Mouse (Mus musculus) G1E (cell line): Measurements from ENCODE around the gene Rps6ka5. TPM values are rescaled to one million over a fixed set of nuclear protein-coding genes. Genes with fewer than 3 reads are reported as not detected.

Source experiments
- ATAC-seq: 2 replicates; pipeline ENCODE4 v1.8.0; 2016; ENCODE audit warnings: mild to moderate bottlenecking; ENCODE audit not compliant: insufficient number of reproducible peaks, poor library complexity, low FRiP score, severe bottlenecking; ENCODE audit errors: extremely low read depth
- DNase-seq: peaks from one replicate; pipeline ENCODE4 v3.0.0; 2012; ENCODE audit warnings: low spot score
- H3K27me3 ChIP-seq: 2 replicates; pipeline ENCODE4 v1.6.1; 2012; ENCODE audit warnings: mild to moderate bottlenecking, low read length, inconsistent platforms; ENCODE audit not compliant: insufficient read depth
- H3K36me3 ChIP-seq: replicated peaks from 2 replicates; pipeline ENCODE3; 2012; ENCODE audit warnings: mild to moderate bottlenecking, inconsistent platforms
- H3K4me1 ChIP-seq: 2 replicates; pipeline ENCODE4 v1.6.1; 2012; ENCODE audit warnings: low read depth, low read length, inconsistent platforms, mixed read lengths; ENCODE audit not compliant: insufficient read depth
- H3K4me3 ChIP-seq: 2 replicates; pipeline ENCODE4 v1.5.1; 2012; ENCODE audit warnings: low read depth, mild to moderate bottlenecking, inconsistent platforms, low read length, moderate library complexity, mixed read lengths
- H3K9me3 ChIP-seq: replicated peaks from 2 replicates; pipeline ENCODE4 v1.6.1; 2012; ENCODE audit warnings: inconsistent platforms
- CTCF ChIP-seq: IDR thresholded peaks from 2 replicates; pipeline ENCODE4 v1.5.1; 2012; ENCODE audit warnings: low read depth, low read length, inconsistent platforms, mixed read lengths
- GATA1 ChIP-seq: IDR thresholded peaks from 2 replicates; pipeline ENCODE4 v1.6.1; 2012; ENCODE audit warnings: borderline replicate concordance, low read length, inconsistent platforms, mixed read lengths
- GATA2 ChIP-seq: IDR thresholded peaks from 2 replicates; pipeline ENCODE4 v1.6.1; 2012; ENCODE audit warnings: low read depth, low read length, inconsistent platforms, borderline replicate concordance
- POLR2AphosphoS5 ChIP-seq: IDR thresholded peaks from 2 replicates; pipeline ENCODE4 v1.6.1; 2012; ENCODE audit warnings: low read depth, low read length, inconsistent platforms; ENCODE audit not compliant: insufficient replicate concordance
- TAL1 ChIP-seq: conservative IDR thresholded peaks from 2 replicates; pipeline ENCODE4 v1.6.1; 2012; ENCODE audit warnings: low read depth, low read length, inconsistent platforms, mixed read lengths
- polyA plus RNA-seq: library from polyadenylated mRNA; stranded (reverse); fragments of >175 nt; gene quantifications from 2 replicates; pipeline ENCODE4 v1.2.3, GENCODE M21; 2012
- total RNA-seq, 2 experiments: library from RNA; stranded (forward) in 1 of 2; stranded (reverse) in 1 of 2; fragments of 200-1000 nt in 1 of 2; fragments of >200 nt in 1 of 2; fragmentation: Nextera tagmentation in 1 of 2; gene quantifications; 2 replicates each; pipeline ENCODE4 v1.2.3; 2014 to 2017

Gene Rps6ka5
- total and polyA plus RNA-seq, 3 experiments: 12.6 to 52.2 (median 41.5) TPM

DNA sequence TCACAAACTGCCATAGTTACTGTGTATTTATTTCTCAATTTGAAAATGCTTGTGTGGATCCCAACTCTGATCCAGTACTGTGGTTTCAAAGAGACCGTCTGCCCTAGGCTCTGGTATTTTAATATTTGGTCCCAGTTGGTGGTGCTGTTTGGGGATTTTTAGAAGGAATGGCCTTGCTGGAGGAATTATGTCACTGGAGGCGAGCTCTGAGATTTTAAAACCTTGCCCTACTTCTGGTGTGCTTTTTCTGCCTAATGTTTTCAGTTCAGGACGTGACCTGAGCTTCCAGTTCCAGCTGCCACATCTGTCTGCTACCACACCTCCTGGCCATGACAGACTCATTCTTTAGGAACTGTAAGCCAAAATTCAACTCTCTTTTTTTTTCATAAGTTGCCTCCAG is 121.2 kb downstream of the Rps6ka5 start:
- H3K36me3 ChIP-seq: peaks cover 60% of the 10 kb centered on the region
- H3K4me3 ChIP-seq: no peak overlapping the region
- ATAC-seq (no peak), DNase-seq (no peak)
- peaks cover 31% of the 10 kb centered on the region for H3K4me1 ChIP-seq
- no peak for TF ChIP-seq TAL1
- TF ChIP-seq POLR2AphosphoS5: no peak
- TF ChIP-seq GATA1: no peak
- TF ChIP-seq GATA2: no peak
- no peak for TF ChIP-seq CTCF
- H3K9me3 ChIP-seq: no peaks in the 10 kb centered on the region
- H3K27me3 ChIP-seq: no peaks in the 10 kb centered on the region

DNA sequence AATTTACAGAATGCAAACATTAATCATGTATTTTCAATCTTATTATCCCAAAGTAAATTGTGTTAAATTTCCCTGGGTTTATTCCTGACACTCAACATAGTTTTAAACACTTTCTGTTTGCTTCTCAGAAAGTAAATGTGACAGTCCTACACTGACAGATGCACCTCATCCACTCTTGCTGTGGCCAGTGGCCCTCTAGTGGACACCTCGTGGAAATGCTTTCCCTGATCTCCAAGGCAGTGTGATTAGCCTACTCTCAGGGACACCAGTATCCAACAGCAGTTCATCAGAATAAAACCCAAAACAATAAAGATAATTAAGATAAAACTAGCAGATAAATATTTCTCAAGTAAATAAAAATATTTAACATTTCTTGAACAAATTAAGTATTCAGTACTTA is 122.2 kb downstream of the Rps6ka5 start:
- DNase-seq (peak; percentile 58), ATAC-seq (peak; percentile 70; the same call in 1 of the 2 replicates)
- TF ChIP-seq TAL1 (no peak), CTCF (peak; percentile 95), POLR2AphosphoS5 (no peak)
- H3K27me3 ChIP-seq: no peaks in the 10 kb centered on the region
- peaks cover 24% of the 10 kb centered on the region for H3K4me1 ChIP-seq
- H3K9me3 ChIP-seq: no peaks in the 10 kb centered on the region
- H3K4me3 ChIP-seq: no peak overlapping the region
- H3K36me3 ChIP-seq: peaks cover 54% of the 10 kb centered on the region

DNA sequence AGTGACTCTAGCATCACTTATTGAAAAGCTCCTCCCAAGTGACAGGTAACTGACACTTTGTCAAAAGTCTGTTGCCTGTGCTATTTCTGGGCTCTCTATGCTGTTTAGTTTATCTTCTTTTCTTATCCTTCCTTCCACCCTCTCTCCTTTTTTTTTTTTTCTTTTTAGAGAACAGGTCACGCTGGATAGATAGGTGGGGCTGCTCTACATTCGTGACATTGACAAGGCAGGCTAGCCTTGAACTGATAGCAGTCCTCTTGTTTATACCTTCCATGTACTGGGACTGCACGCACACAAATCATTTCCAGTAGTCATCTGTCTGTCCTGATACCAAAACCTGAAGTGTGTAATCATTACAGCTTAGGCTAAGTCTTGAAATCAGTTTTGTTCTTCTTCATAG is 132.1 kb downstream of the Rps6ka5 start:
- Histone ChIP-seq H3K9me3 (no peaks in the 10 kb centered on the region), H3K4me3 (no peak overlapping the region), H3K36me3 (peaks cover 48% of the 10 kb centered on the region), H3K27me3 (no peaks in the 10 kb centered on the region), H3K4me1 (peaks cover 4% of the 10 kb centered on the region; the same call in 1 of the 2 replicates)
- DNase-seq: no peak
- TF ChIP-seq POLR2AphosphoS5: no peak
- ATAC-seq: no peak

DNA sequence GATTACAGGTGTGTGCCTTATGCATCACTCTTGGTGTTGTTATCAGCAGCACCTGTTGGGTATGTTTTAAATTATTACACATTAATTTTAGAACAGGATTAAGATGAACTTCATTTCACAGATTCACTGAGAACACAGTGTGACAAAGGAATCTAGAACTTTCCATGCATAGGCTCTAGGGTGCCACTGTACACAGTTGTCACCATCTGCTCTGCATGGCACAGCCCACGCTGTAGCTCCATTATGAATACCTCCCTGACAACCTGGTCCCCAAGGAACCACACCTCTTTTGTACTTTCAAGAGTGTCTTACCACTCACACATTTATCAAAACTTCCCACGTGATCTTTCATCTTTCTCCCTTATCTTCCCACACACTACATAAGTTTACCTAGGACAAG is 140.2 kb downstream of the Rps6ka5 start:
- H3K4me1 ChIP-seq: no peaks in the 10 kb centered on the region
- no peaks in the 10 kb centered on the region for H3K9me3 ChIP-seq
- DNase-seq (no peak), ATAC-seq (no peak)
- no peak for TF ChIP-seq CTCF
- TF ChIP-seq TAL1: no peak
- H3K4me3 ChIP-seq: no peak overlapping the region
- H3K36me3 ChIP-seq: peaks cover 47% of the 10 kb centered on the region
- H3K27me3 ChIP-seq: no peaks in the 10 kb centered on the region

DNA sequence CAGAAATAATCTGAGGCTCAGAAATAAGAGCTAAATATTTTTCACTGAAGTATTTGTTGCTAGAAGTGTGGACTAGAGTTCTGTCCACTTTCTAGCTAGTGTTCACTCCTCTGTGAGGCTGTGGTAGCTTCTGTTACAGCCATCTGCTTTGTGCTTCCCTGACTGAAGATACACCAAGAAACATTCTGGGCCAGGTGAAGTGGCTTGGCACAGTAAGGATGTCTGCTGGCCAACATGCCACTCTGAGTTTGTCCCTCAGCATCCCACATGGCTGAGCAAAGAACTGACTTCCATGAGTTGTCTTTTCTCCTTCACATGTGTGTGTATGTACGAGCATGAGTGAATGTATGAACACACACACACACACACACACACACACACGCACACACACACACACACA is 147.6 kb downstream of the Rps6ka5 start:
- Histone ChIP-seq H3K9me3 (no peaks in the 10 kb centered on the region), H3K4me3 (no peak overlapping the region), H3K4me1 (no peaks in the 10 kb centered on the region), H3K36me3 (peaks cover 74% of the 10 kb centered on the region), H3K27me3 (no peaks in the 10 kb centered on the region)
- ATAC-seq (no peak), DNase-seq (no peak)
- TF ChIP-seq TAL1 (no peak), GATA2 (no peak), POLR2AphosphoS5 (no peak), CTCF (no peak), GATA1 (no peak)

DNA sequence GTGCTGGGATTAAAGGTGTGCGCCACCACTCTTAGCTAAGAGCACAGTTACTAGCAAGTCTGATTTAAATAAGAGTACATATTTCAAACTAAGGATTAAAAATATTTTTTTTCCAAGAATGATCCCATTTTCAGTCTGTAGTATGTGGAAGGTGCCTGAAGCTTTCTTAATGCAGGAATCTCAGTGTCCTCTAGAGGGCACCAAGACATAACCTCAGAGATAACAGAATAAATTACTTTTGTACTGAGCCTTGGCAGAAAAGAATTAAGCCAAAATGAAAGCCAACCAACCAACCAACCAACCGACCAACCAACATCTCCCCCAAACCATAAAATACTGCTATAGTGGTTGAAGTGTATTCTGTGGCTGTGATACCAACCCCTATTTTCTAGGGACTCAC is 148.5 kb downstream of the Rps6ka5 start:
- H3K27me3 ChIP-seq: no peaks in the 10 kb centered on the region
- H3K4me3 ChIP-seq: no peak overlapping the region
- no peak for DNase-seq
- no peaks in the 10 kb centered on the region for H3K4me1 ChIP-seq
- H3K9me3 ChIP-seq: no peaks in the 10 kb centered on the region
- H3K36me3 ChIP-seq: peaks cover 76% of the 10 kb centered on the region
- TF ChIP-seq GATA2: no peak
- peak; percentile 48 for TF ChIP-seq CTCF
- no peak for TF ChIP-seq POLR2AphosphoS5
- TF ChIP-seq GATA1: no peak
- no peak for TF ChIP-seq TAL1
- peak; percentile 46; the same call in 1 of the 2 replicates for ATAC-seq

DNA sequence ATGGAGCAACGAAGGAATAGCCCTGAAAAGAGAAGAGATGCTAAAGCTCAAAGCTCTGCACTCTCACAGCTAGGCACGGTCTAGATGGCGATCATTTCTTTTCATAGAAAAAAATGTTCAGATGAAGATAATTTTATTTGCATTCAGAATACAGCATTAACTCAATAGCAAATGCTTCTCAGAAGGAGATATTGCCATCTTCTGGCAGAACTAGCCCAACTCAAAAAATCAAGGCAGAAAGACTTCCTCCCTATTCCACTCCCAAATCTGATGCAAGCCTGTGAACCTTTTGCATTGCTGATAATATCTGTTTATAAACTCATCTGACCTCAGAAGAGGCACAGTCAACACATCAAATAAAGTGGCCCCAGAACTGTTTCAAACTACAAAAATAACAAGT is 151.0 kb downstream of the Rps6ka5 start:
- Histone ChIP-seq H3K4me1 (no peaks in the 10 kb centered on the region), H3K9me3 (no peaks in the 10 kb centered on the region), H3K27me3 (no peaks in the 10 kb centered on the region), H3K36me3 (peaks cover 78% of the 10 kb centered on the region), H3K4me3 (no peak overlapping the region)
- DNase-seq (no peak), ATAC-seq (no peak)
- TF ChIP-seq GATA1 (no peak), CTCF (no peak), POLR2AphosphoS5 (no peak), TAL1 (no peak), GATA2 (no peak)
